21 mouse cellular contexts compared by ENCODE assay signal in genomic region chr2:38412599-38413177, GRCm38 (mm10).
DNase-seq lines count a peak whose midpoint lies in the region; ATAC-seq and TF ChIP-seq lines count a peak whose summit lies in the region.
"Had no signal": no experiment of that assay in that cellular context is flagged by ENCODE, and none has a peak within 500 bp of the region (broad histone marks: within the 10 kb centered on the region; RNA-seq: fewer than 3 reads in every experiment).

No protein-coding gene starts in this region.

- no peaks in the 10 kb centered on the region for H3K4me1 ChIP-seq in embryonic facial prominence, embryonic 14.5 days (ENCODE audit: control insufficient read depth, insufficient read depth, low read length)
- peaks cover 4% of the 10 kb centered on the region; the same call in 1 of the 2 replicates for H3K4me1 ChIP-seq in embryonic facial prominence, embryonic 10.5 days
- no peaks in the 10 kb centered on the region for H3K4me1 ChIP-seq in lung, embryonic 14.5 days (ENCODE audit: insufficient read depth)
- H3K4me1 ChIP-seq in forebrain, embryonic 12.5 days: peaks cover 12% of the 10 kb centered on the region
- no peaks in the 10 kb centered on the region for H3K4me1 ChIP-seq in midbrain, postnatal 0 days (ENCODE audit: insufficient read depth, low read length)
- no peaks in the 10 kb centered on the region for H3K4me1 ChIP-seq in neural tube, embryonic 15.5 days
- H3K4me1 ChIP-seq: embryonic facial prominence, embryonic 15.5 days; heart, embryonic 12.5 days had no signal

- DNase-seq in embryonic facial prominence, embryonic 14.5 days (ENCODE audit: low spot score): peak; percentile 17
- DNase-seq in embryonic facial prominence, embryonic 10.5 days (ENCODE audit: low spot score): no peak
- peak; percentile 10 for DNase-seq in lung, embryonic 14.5 days
- DNase-seq in lung, postnatal 10 days: no peak
- no peak for DNase-seq in midbrain, postnatal 0 days (ENCODE audit: low spot score)
- DNase-seq in left cerebral cortex, postnatal 14 days (ENCODE audit: low spot score in 2 of 2): no peak
- DNase-seq: adrenal gland, postnatal 36 days; cerebellum, adult 2 months; heart, postnatal 14 days; kidney, adult 18-20 months; left cerebral cortex, postnatal 4 days; liver; liver, postnatal 0 days; right cerebral cortex, postnatal 4 days; thymus, adult 2 months had no signal

- H3K4me2 ChIP-seq in embryonic facial prominence, embryonic 14.5 days (ENCODE audit: low read depth, low read length): no peak overlapping the region
- no peak overlapping the region for H3K4me2 ChIP-seq in lung, embryonic 14.5 days
- no peak overlapping the region for H3K4me2 ChIP-seq in forebrain, embryonic 12.5 days
- no peak overlapping the region for H3K4me2 ChIP-seq in midbrain, postnatal 0 days (ENCODE audit: low read depth, low read length, poor library complexity, severe bottlenecking)
- no peak overlapping the region for H3K4me2 ChIP-seq in neural tube, embryonic 15.5 days
- H3K4me2 ChIP-seq: embryonic facial prominence, embryonic 15.5 days; heart, embryonic 12.5 days had no signal

- no peaks in the 10 kb centered on the region for H3K36me3 ChIP-seq in embryonic facial prominence, embryonic 14.5 days (ENCODE audit: control insufficient read depth, insufficient read depth, low read length)
- no peaks in the 10 kb centered on the region for H3K36me3 ChIP-seq in embryonic facial prominence, embryonic 10.5 days (replicated peaks)
- H3K36me3 ChIP-seq in lung, embryonic 14.5 days (ENCODE audit: insufficient read depth): no peaks in the 10 kb centered on the region
- no peaks in the 10 kb centered on the region for H3K36me3 ChIP-seq in forebrain, embryonic 12.5 days (replicated peaks)
- H3K36me3 ChIP-seq in midbrain, postnatal 0 days (ENCODE audit: insufficient read depth, low read length): no peaks in the 10 kb centered on the region
- H3K36me3 ChIP-seq in neural tube, embryonic 15.5 days: no peaks in the 10 kb centered on the region
- H3K36me3 ChIP-seq: embryonic facial prominence, embryonic 15.5 days; heart, embryonic 12.5 days had no signal

- WGBS in embryonic facial prominence, embryonic 14.5 days: 20% methylated on average over 11 of the region's 11 CpGs
- WGBS in embryonic facial prominence, embryonic 10.5 days: 33% methylated on average over 11 of the region's 11 CpGs
- WGBS in lung, embryonic 14.5 days: 33% methylated on average over 11 of the region's 11 CpGs
- WGBS in forebrain, embryonic 12.5 days: 22% methylated on average over 11 of the region's 11 CpGs
- 22% methylated on average over 11 of the region's 11 CpGs for WGBS in midbrain, postnatal 0 days
- 37% methylated on average over 11 of the region's 11 CpGs for WGBS in neural tube, embryonic 15.5 days

- no peak overlapping the region for H3K9ac ChIP-seq in embryonic facial prominence, embryonic 14.5 days (ENCODE audit: low read depth, low read length)
- no peak overlapping the region for H3K9ac ChIP-seq in lung, embryonic 14.5 days
- no peak overlapping the region for H3K9ac ChIP-seq in forebrain, embryonic 12.5 days
- H3K9ac ChIP-seq in midbrain, postnatal 0 days (replicated peaks; ENCODE audit: low read length, poor library complexity, severe bottlenecking): no peak overlapping the region
- no peak overlapping the region for H3K9ac ChIP-seq in neural tube, embryonic 15.5 days (replicated peaks)
- H3K9ac ChIP-seq: embryonic facial prominence, embryonic 15.5 days; heart, embryonic 12.5 days; liver, postnatal 0 days had no signal

- H3K27me3 ChIP-seq in embryonic facial prominence, embryonic 14.5 days (replicated peaks; ENCODE audit: control insufficient read depth, insufficient read depth, low read length): no peaks in the 10 kb centered on the region
- H3K27me3 ChIP-seq in embryonic facial prominence, embryonic 10.5 days (replicated peaks; ENCODE audit: low read depth, poor library complexity, severe bottlenecking): 0 out of 2 replicates have a peak, but pooled peaks cover 5% of the 10 kb centered on the region
- H3K27me3 ChIP-seq in lung, embryonic 14.5 days (ENCODE audit: insufficient read depth, low read length): no peaks in the 10 kb centered on the region
- H3K27me3 ChIP-seq in forebrain, embryonic 12.5 days: no peaks in the 10 kb centered on the region
- no peaks in the 10 kb centered on the region; the same call in 1 of the 2 replicates for H3K27me3 ChIP-seq in midbrain, postnatal 0 days (ENCODE audit: insufficient read depth, low read length)
- no peaks in the 10 kb centered on the region; the same call in 1 of the 2 replicates for H3K27me3 ChIP-seq in neural tube, embryonic 15.5 days (replicated peaks)
- H3K27me3 ChIP-seq: embryonic facial prominence, embryonic 15.5 days had no signal

- peak; percentile 51; the same call in 1 of the 2 replicates for ATAC-seq in embryonic facial prominence, embryonic 14.5 days (ENCODE audit: low read depth)
- no peak for ATAC-seq in lung, embryonic 14.5 days (ENCODE audit: insufficient read depth)
- 0 out of 2 replicates have a peak, but pooled peaks have one; percentile 53 for ATAC-seq in forebrain, embryonic 12.5 days (ENCODE audit: low FRiP score)
- peak; percentile 41; the same call in 1 of the 2 replicates for ATAC-seq in midbrain, postnatal 0 days (ENCODE audit: low FRiP score)
- no peak for ATAC-seq in neural tube, embryonic 15.5 days (ENCODE audit: low FRiP score)
- ATAC-seq: CD4-positive, CD25-positive, alpha-beta regulatory T cell, adult 4 months; liver, postnatal 0 days had no signal

- H3K27ac ChIP-seq in embryonic facial prominence, embryonic 14.5 days (replicated peaks; ENCODE audit: low read depth, low read length): no peak overlapping the region
- H3K27ac ChIP-seq in embryonic facial prominence, embryonic 10.5 days (replicated peaks): no peak overlapping the region
- no peak overlapping the region for H3K27ac ChIP-seq in lung, embryonic 14.5 days (ENCODE audit: low read depth)
- H3K27ac ChIP-seq in forebrain, embryonic 12.5 days: no peak overlapping the region
- no peak overlapping the region for H3K27ac ChIP-seq in midbrain, postnatal 0 days (ENCODE audit: low read depth, low read length)
- H3K27ac ChIP-seq in neural tube, embryonic 15.5 days (replicated peaks): no peak overlapping the region
- H3K27ac ChIP-seq: embryonic facial prominence, embryonic 15.5 days; kidney, postnatal 0 days had no signal

- intact Hi-C loops in left cerebral cortex, postnatal 14 days (cut with DNase I): no loop called here

- no peaks in the 10 kb centered on the region for H3K9me3 ChIP-seq in embryonic facial prominence, embryonic 14.5 days (ENCODE audit: control insufficient read depth, low read length)
- no peaks in the 10 kb centered on the region for H3K9me3 ChIP-seq in embryonic facial prominence, embryonic 10.5 days
- H3K9me3 ChIP-seq in lung, embryonic 14.5 days (ENCODE audit: low read depth, low read length): no peaks in the 10 kb centered on the region
- no peaks in the 10 kb centered on the region for H3K9me3 ChIP-seq in forebrain, embryonic 12.5 days
- H3K9me3 ChIP-seq in midbrain, postnatal 0 days (ENCODE audit: low read length): no peaks in the 10 kb centered on the region
- H3K9me3 ChIP-seq in neural tube, embryonic 15.5 days (replicated peaks): no peaks in the 10 kb centered on the region
- H3K9me3 ChIP-seq: embryonic facial prominence, embryonic 15.5 days; heart, embryonic 12.5 days had no signal

- H3K4me3 ChIP-seq in embryonic facial prominence, embryonic 14.5 days (ENCODE audit: low read depth, low read length): no peak overlapping the region
- H3K4me3 ChIP-seq in embryonic facial prominence, embryonic 10.5 days: no peak overlapping the region
- H3K4me3 ChIP-seq in lung, embryonic 14.5 days (ENCODE audit: low read depth, low read length): no peak overlapping the region
- no peak overlapping the region for H3K4me3 ChIP-seq in forebrain, embryonic 12.5 days (replicated peaks)
- H3K4me3 ChIP-seq in midbrain, postnatal 0 days (ENCODE audit: low read depth, low read length): no peak overlapping the region
- no peak overlapping the region for H3K4me3 ChIP-seq in neural tube, embryonic 15.5 days (replicated peaks)
- H3K4me3 ChIP-seq: embryonic facial prominence, embryonic 15.5 days; heart, embryonic 12.5 days had no signal

- TF ChIP-seq CTCF in lung, embryonic 14.5 days (IDR thresholded peaks at IDR 0.05; ENCODE audit: low read depth): no peak
- TF ChIP-seq CTCF in midbrain, postnatal 0 days (IDR thresholded peaks at IDR 0.05): peak; percentile 18; the same call in 1 of the 2 replicates

Comparison
In these comparisons a context has a peak if more than half of its experiments do, and no peak if none do; other contexts are left out.
1. DNase-seq: peak in embryonic facial prominence, embryonic 14.5 days (single experiment) and lung, embryonic 14.5 days (single experiment); none in embryonic facial prominence, embryonic 10.5 days (single experiment), lung, postnatal 10 days (single experiment), midbrain, postnatal 0 days (single experiment) and left cerebral cortex, postnatal 14 days (0 of 2).
2. ATAC-seq: peak in embryonic facial prominence, embryonic 14.5 days (single experiment), forebrain, embryonic 12.5 days (single experiment) and midbrain, postnatal 0 days (single experiment); none in lung, embryonic 14.5 days (single experiment) and neural tube, embryonic 15.5 days (single experiment).